Mouse (Mus musculus): Measurements from ENCODE around the gene Ldb1.

DNA sequence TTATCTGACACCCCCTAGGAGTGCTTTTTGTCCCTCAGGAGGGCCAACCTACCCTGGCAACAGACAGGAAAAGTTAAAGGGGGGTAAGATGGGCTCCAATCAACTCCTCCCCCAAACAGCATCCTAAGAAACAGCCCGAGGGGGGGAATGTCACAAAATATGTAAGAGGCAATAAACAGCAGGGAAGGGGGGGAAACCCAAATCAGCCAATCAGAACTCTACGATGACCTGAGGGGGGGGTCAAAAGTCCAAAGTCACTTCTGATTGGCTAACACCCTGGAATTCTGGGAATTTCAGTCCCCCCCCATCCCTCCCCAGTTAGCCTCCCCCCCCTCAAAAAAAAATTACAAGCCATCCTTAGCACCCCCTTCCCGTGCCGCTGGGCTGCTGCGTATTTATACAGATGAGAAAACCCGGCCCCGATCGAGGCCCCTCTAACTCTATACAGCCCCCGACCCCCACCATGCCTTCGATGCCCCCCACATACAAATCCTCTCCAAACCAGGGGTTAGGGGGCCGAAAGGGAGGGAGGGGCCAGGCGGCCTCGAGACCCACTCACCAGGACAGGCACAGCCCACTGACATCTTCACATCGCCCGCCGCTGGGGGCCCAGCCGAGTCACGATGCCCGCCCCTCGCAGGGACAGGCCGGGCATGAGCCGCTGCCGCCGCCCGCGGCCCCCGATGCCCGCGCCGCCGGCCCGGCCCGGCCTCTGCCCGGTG lies 582 bp downstream of the Ldb1 start, which contains the start of gene Pprc1:
- TF ChIP-seq CTCF (IDR thresholded peaks at IDR 0.05; ENCODE audit: extremely low read depth, insufficient read length, insufficient replicate concordance, low read depth, low read length) (no peak), POLR2A (IDR thresholded peaks at IDR 0.05; ENCODE audit: low read depth, low read length) (no peak)

Measured in small intestine, adult 2 months (tissue).